Mouse (Mus musculus): ENCODE measurements at regions not wholly inside any gene's neighbourhood (a gene's known extent, or its start where the extent isn't known, plus 50 kb on each side); places are given as distances from the start of the nearest gene placed in this dataset.

GRCm38 (mm10) chr15:41920270-41920669 lies 1786.1 kb downstream of the 9330182O14Rik start:
- no peak overlapping the region for H3K4me2 ChIP-seq (replicated peaks)
- no peak overlapping the region for H3K4me3 ChIP-seq (replicated peaks)
- H3K9me3 ChIP-seq (replicated peaks) = no peaks in the 10 kb centered on the region
- no peaks in the 10 kb centered on the region for H3K4me1 ChIP-seq
- H3K27me3 ChIP-seq = peaks cover 4% of the 10 kb centered on the region; the same call in 1 of the 2 replicates
- no peak overlapping the region for H3K9ac ChIP-seq
- peak; percentile 54; the same call in 1 of the 2 replicates for ATAC-seq (ENCODE audit: insufficient number of reproducible peaks, low FRiP score, low TSS enrichment, low read depth)
- 31% methylated on average over 2 of the region's 2 CpGs for WGBS
- H3K36me3 ChIP-seq = no peaks in the 10 kb centered on the region
- H3K27ac ChIP-seq (replicated peaks) = no peak overlapping the region

GRCm38 (mm10) chr15:41936697-41937096 lies 1802.5 kb downstream of the 9330182O14Rik start:
- no peak overlapping the region for H3K27ac ChIP-seq (replicated peaks)
- WGBS = 47% methylated on average over 2 of the region's 2 CpGs
- 0 out of 2 replicates have a peak, but pooled peaks cover 4% of the 10 kb centered on the region for H3K9me3 ChIP-seq (replicated peaks)
- H3K36me3 ChIP-seq = no peaks in the 10 kb centered on the region
- ATAC-seq (ENCODE audit: insufficient number of reproducible peaks, low FRiP score, low TSS enrichment, low read depth) = no peak; the same call in 1 of the 2 replicates
- H3K27me3 ChIP-seq = no peaks in the 10 kb centered on the region
- H3K9ac ChIP-seq = no peak overlapping the region
- H3K4me3 ChIP-seq (replicated peaks) = no peak overlapping the region
- H3K4me2 ChIP-seq (replicated peaks) = no peak overlapping the region
- no peaks in the 10 kb centered on the region for H3K4me1 ChIP-seq

- no peak for ATAC-seq (ENCODE audit: insufficient number of reproducible peaks, low FRiP score, low TSS enrichment, low read depth)
- WGBS = 76% methylated on average over 2 of the region's 2 CpGs
- Histone ChIP-seq H3K27ac (replicated peaks) (no peak overlapping the region), H3K27me3 (no peaks in the 10 kb centered on the region), H3K4me1 (peaks cover 12% of the 10 kb centered on the region), H3K9ac (no peak overlapping the region), H3K4me2 (replicated peaks) (no peak overlapping the region), H3K9me3 (replicated peaks) (no peaks in the 10 kb centered on the region), H3K36me3 (no peaks in the 10 kb centered on the region), H3K4me3 (replicated peaks) (no peak overlapping the region)
These were observed 1811.1 kb downstream of the 9330182O14Rik start for GRCm38 (mm10) chr15:41945226-41945625.

GRCm38 (mm10) chr15:41947888-41948287 lies 1813.7 kb downstream of the 9330182O14Rik start:
- H3K27ac ChIP-seq (replicated peaks) = no peak overlapping the region
- no peaks in the 10 kb centered on the region for H3K27me3 ChIP-seq
- no peak overlapping the region for H3K9ac ChIP-seq
- no peaks in the 10 kb centered on the region for H3K9me3 ChIP-seq (replicated peaks)
- ATAC-seq (ENCODE audit: insufficient number of reproducible peaks, low FRiP score, low TSS enrichment, low read depth) = no peak
- no peaks in the 10 kb centered on the region for H3K36me3 ChIP-seq
- no peak overlapping the region for H3K4me3 ChIP-seq (replicated peaks)
- no peak overlapping the region for H3K4me2 ChIP-seq (replicated peaks)
- H3K4me1 ChIP-seq = peaks cover 12% of the 10 kb centered on the region

- Histone ChIP-seq H3K4me1 (peaks cover 12% of the 10 kb centered on the region), H3K9me3 (replicated peaks) (no peaks in the 10 kb centered on the region), H3K4me3 (replicated peaks) (no peak overlapping the region), H3K4me2 (replicated peaks) (no peak overlapping the region; the same call in 1 of the 2 replicates), H3K27ac (replicated peaks) (no peak overlapping the region), H3K9ac (no peak overlapping the region), H3K36me3 (no peaks in the 10 kb centered on the region), H3K27me3 (no peaks in the 10 kb centered on the region)
- no peak for ATAC-seq (ENCODE audit: insufficient number of reproducible peaks, low FRiP score, low TSS enrichment, low read depth)
- WGBS = 5% methylated on average over 4 of the region's 4 CpGs
These were observed 1814.4 kb downstream of the 9330182O14Rik start for GRCm38 (mm10) chr15:41948347-41949093.

GRCm38 (mm10) chr15:41949094-41949461 lies 1814.9 kb downstream of the 9330182O14Rik start:
- Histone ChIP-seq H3K4me1 (peaks cover 12% of the 10 kb centered on the region), H3K4me2 (replicated peaks) (no peak overlapping the region), H3K9ac (no peak overlapping the region), H3K9me3 (replicated peaks) (no peaks in the 10 kb centered on the region), H3K36me3 (no peaks in the 10 kb centered on the region), H3K27ac (replicated peaks) (no peak overlapping the region), H3K4me3 (replicated peaks) (no peak overlapping the region), H3K27me3 (no peaks in the 10 kb centered on the region)
- WGBS = 60% methylated on average over 6 of the region's 6 CpGs
- no peak for ATAC-seq (ENCODE audit: insufficient number of reproducible peaks, low FRiP score, low TSS enrichment, low read depth)

- H3K36me3 ChIP-seq = no peaks in the 10 kb centered on the region
- H3K4me1 ChIP-seq = peaks cover 12% of the 10 kb centered on the region
- no peak overlapping the region for H3K27ac ChIP-seq (replicated peaks)
- H3K27me3 ChIP-seq = no peaks in the 10 kb centered on the region
- H3K4me3 ChIP-seq (replicated peaks) = no peak overlapping the region
- no peak overlapping the region for H3K4me2 ChIP-seq (replicated peaks)
- WGBS = 65% methylated on average over 5 of the region's 5 CpGs
- no peaks in the 10 kb centered on the region for H3K9me3 ChIP-seq (replicated peaks)
- no peak for ATAC-seq (ENCODE audit: insufficient number of reproducible peaks, low FRiP score, low TSS enrichment, low read depth)
- H3K9ac ChIP-seq = no peak overlapping the region
These were observed 1817.1 kb downstream of the 9330182O14Rik start for GRCm38 (mm10) chr15:41951276-41951675.

GRCm38 (mm10) chr15:41960597-41960996 lies 1826.4 kb downstream of the 9330182O14Rik start:
- H3K9me3 ChIP-seq (replicated peaks) = no peaks in the 10 kb centered on the region
- no peaks in the 10 kb centered on the region for H3K27me3 ChIP-seq
- H3K36me3 ChIP-seq = no peaks in the 10 kb centered on the region
- no peak overlapping the region for H3K4me2 ChIP-seq (replicated peaks)
- no peak overlapping the region for H3K27ac ChIP-seq (replicated peaks)
- H3K4me1 ChIP-seq = no peaks in the 10 kb centered on the region
- H3K9ac ChIP-seq = no peak overlapping the region
- H3K4me3 ChIP-seq (replicated peaks) = no peak overlapping the region
- ATAC-seq (ENCODE audit: insufficient number of reproducible peaks, low FRiP score, low TSS enrichment, low read depth) = no peak

- WGBS = 44% methylated on average over 6 of the region's 6 CpGs
- Histone ChIP-seq H3K9ac (no peak overlapping the region), H3K4me2 (replicated peaks) (no peak overlapping the region), H3K36me3 (no peaks in the 10 kb centered on the region), H3K27me3 (no peaks in the 10 kb centered on the region), H3K4me1 (no peaks in the 10 kb centered on the region), H3K27ac (replicated peaks) (no peak overlapping the region), H3K4me3 (replicated peaks) (no peak overlapping the region), H3K9me3 (replicated peaks) (no peaks in the 10 kb centered on the region)
- peak; percentile 47; the same call in 1 of the 2 replicates for ATAC-seq (ENCODE audit: insufficient number of reproducible peaks, low FRiP score, low TSS enrichment, low read depth)
These were observed 1836.7 kb downstream of the 9330182O14Rik start for GRCm38 (mm10) chr15:41970877-41971276.

GRCm38 (mm10) chr15:41973263-41973662 lies 1839.1 kb downstream of the 9330182O14Rik start:
- no peak for ATAC-seq (ENCODE audit: insufficient number of reproducible peaks, low FRiP score, low TSS enrichment, low read depth)
- Histone ChIP-seq H3K4me1 (no peaks in the 10 kb centered on the region; the same call in 1 of the 2 replicates), H3K9ac (no peak overlapping the region), H3K9me3 (replicated peaks) (no peaks in the 10 kb centered on the region), H3K36me3 (no peaks in the 10 kb centered on the region), H3K27ac (replicated peaks) (no peak overlapping the region), H3K27me3 (no peaks in the 10 kb centered on the region), H3K4me3 (replicated peaks) (no peak overlapping the region), H3K4me2 (replicated peaks) (no peak overlapping the region)
- WGBS = 2% methylated on average over 8 of the region's 8 CpGs

- no peak for ATAC-seq (ENCODE audit: insufficient number of reproducible peaks, low FRiP score, low TSS enrichment, low read depth)
- no peak overlapping the region for H3K4me3 ChIP-seq (replicated peaks)
- no peak overlapping the region for H3K4me2 ChIP-seq (replicated peaks)
- no peaks in the 10 kb centered on the region for H3K9me3 ChIP-seq (replicated peaks)
- H3K27ac ChIP-seq (replicated peaks) = no peak overlapping the region
- 86% methylated on average over 2 of the region's 2 CpGs for WGBS
- no peak overlapping the region for H3K9ac ChIP-seq
- H3K4me1 ChIP-seq = no peaks in the 10 kb centered on the region; the same call in 1 of the 2 replicates
- no peaks in the 10 kb centered on the region for H3K27me3 ChIP-seq
- no peaks in the 10 kb centered on the region for H3K36me3 ChIP-seq
These were observed 1843.0 kb downstream of the 9330182O14Rik start for GRCm38 (mm10) chr15:41977196-41977595.

GRCm38 (mm10) chr15:41977649-41978231 lies 1843.6 kb downstream of the 9330182O14Rik start:
- H3K4me3 ChIP-seq (replicated peaks) = no peak overlapping the region
- no peaks in the 10 kb centered on the region for H3K9me3 ChIP-seq (replicated peaks)
- no peak overlapping the region for H3K9ac ChIP-seq
- no peaks in the 10 kb centered on the region for H3K36me3 ChIP-seq
- ATAC-seq (ENCODE audit: insufficient number of reproducible peaks, low FRiP score, low TSS enrichment, low read depth) = no peak
- no peaks in the 10 kb centered on the region; the same call in 1 of the 2 replicates for H3K4me1 ChIP-seq
- 62% methylated on average over 12 of the region's 12 CpGs for WGBS
- H3K4me2 ChIP-seq (replicated peaks) = no peak overlapping the region
- no peak overlapping the region for H3K27ac ChIP-seq (replicated peaks)
- H3K27me3 ChIP-seq = no peaks in the 10 kb centered on the region
